8 mouse cellular contexts compared by ENCODE assay signal in the genomic region with DNA sequence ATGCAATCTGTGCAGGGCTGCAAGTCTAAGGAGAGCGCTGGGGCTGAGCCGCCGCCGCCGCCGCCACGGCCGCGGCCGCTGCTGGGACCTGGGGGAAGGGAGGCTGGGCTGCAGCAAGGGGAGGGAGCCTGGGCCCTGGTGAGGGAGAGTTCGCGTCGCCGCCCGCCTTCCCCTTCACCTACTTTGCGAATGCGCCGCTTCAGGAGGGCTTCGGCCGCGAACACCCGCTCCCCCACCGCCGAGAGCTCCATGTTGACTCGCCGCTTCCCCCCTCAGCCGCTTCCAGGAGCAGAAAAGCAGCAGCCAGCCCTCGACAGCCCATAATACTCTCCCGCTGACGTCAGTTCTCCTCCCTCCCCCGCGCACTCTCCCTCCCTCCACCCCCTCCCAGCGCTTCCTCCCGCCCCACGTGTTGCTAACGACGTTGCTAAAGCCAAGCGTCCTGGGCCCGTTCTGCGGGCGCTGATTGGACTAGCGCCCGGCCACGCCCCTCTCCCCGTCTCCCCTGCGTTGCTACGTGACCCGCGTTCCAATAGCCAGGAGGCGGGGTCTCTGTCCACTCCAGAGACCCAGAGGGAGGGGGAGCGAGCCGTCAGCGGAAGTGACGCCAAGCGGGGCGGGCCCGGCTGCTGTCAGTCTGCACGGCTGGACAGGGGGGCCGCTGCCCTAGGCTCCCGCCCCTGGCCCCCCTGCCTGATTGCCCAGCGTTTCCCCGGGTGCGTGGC. TPM values are rescaled to one million over a fixed set of nuclear protein-coding genes. Genes with fewer than 3 reads are reported as not detected.
DNase-seq lines count a peak whose midpoint lies in the region; ATAC-seq and TF ChIP-seq lines count a peak whose summit lies in the region.

A gene (minus strand): TSS at position 370 of the 725 bp plus-strand sequence.

- intact Hi-C loops in left cerebral cortex, adult 2 months (cut with DNase I) = loop anchor here (1.0 kb wide), 2 partner anchors 18 to 45 kb away; a partner anchor contains a TSS

- no peak for TF ChIP-seq CTCF in hindbrain, postnatal 0 days (IDR thresholded peaks at IDR 0.05; ENCODE audit: low read depth)
- TF ChIP-seq CTCF in left cerebral cortex, adult 2 months (IDR thresholded peaks at IDR 0.05) = no peak

- peaks cover 31% of the 10 kb centered on the region for H3K27me3 ChIP-seq in hindbrain, postnatal 0 days (ENCODE audit: insufficient read depth, low read length)

- no peaks in the 10 kb centered on the region for H3K9me3 ChIP-seq in hindbrain, postnatal 0 days (ENCODE audit: low read length)

- ATAC-seq in hindbrain, postnatal 0 days = peak; percentile 95
- ATAC-seq in megakaryocyte, adult 5-6 weeks (ENCODE audit: poor library complexity, severe bottlenecking) = peak; percentile 93

- H3K9ac ChIP-seq in hindbrain, postnatal 0 days (replicated peaks; ENCODE audit: low read length) = peak within 1 kb of the TSS; percentile 81

- H3K4me2 ChIP-seq in hindbrain, postnatal 0 days (ENCODE audit: low read depth, low read length) = peak within 1 kb of the TSS; percentile 94

- peak within 1 kb of the TSS; percentile 89 for H3K27ac ChIP-seq in hindbrain, postnatal 0 days
- peak within 1 kb of the TSS; percentile 95 for H3K27ac ChIP-seq in left cerebral cortex, adult 2 months

- WGBS in hindbrain, postnatal 0 days = 1% methylated on average over 61 of the region's 63 CpGs

- peak within 1 kb of the TSS; percentile 81 for H3K4me3 ChIP-seq in hindbrain, postnatal 0 days (ENCODE audit: low read length)
- peak within 1 kb of the TSS; percentile 93 for H3K4me3 ChIP-seq in left cerebral cortex, adult 2 months

- peaks cover 10% of the 10 kb centered on the region; the same call in 1 of the 2 replicates for H3K36me3 ChIP-seq in hindbrain, postnatal 0 days (ENCODE audit: insufficient read depth, low read length)

- H3K4me1 ChIP-seq in hindbrain, postnatal 0 days (ENCODE audit: insufficient read depth, low read length) = peaks cover 13% of the 10 kb centered on the region

- DNase-seq in WW6 (ENCODE audit: low read depth, low spot score) = peak; percentile 99
- peak; percentile 98 to 99 for DNase-seq in cerebellum, postnatal 4 days (ENCODE audit: low spot score in 2 of 2)
- peak; percentile 99 for DNase-seq in gastrocnemius, adult 18-20 months (ENCODE audit: low spot score)
- DNase-seq in hindbrain, postnatal 0 days (ENCODE audit: low spot score) = peak; percentile 100
- DNase-seq in left cerebral cortex, adult 2 months (ENCODE audit: extremely low spot score in 1 of 2, low spot score in 2 of 2) = peak; percentile 99 to 100
- peak; percentile 99 to 100 for DNase-seq in right cerebral cortex, adult 2 months (ENCODE audit: low spot score in 2 of 2)
- DNase-seq in urinary bladder, postnatal 14 days (ENCODE audit: low spot score) = peak; percentile 99

RNA-seq across cellular contexts. Expression of the gene that starts here (rescaled TPM):
- 1 to 10 TPM; 2.6 to 3.5 TPM for total RNA-seq in gastrocnemius, adult 18-20 months (2021)
- total RNA-seq in hindbrain, postnatal 0 days (2014; rRNA removed) = 10.0 and 11.4 TPM in 2 replicates
- 6.5 and 7.6 TPM in 2 replicates for polyA plus RNA-seq in hindbrain, postnatal 0 days (2015; fragmentation: Nextera tagmentation; extraction: Ambion mirVana)
- total RNA-seq in left cerebral cortex, adult 2 months (2021) = 10 to 100 TPM; 11.1 to 11.2 TPM
- total RNA-seq in megakaryocyte, adult 5-6 weeks (2015) = 3.2 and 5.6 TPM in 2 replicates
- 3.0 and 3.6 TPM in 2 replicates for total RNA-seq in megakaryocyte, adult 5-6 weeks (2017)

Comparison
In these comparisons a context has a peak if more than half of its experiments do, and no peak if none do; other contexts are left out.
1. Peak in every context shown above with its lines: DNase-seq, ATAC-seq, H3K4me3 ChIP-seq and H3K27ac ChIP-seq.